Comparison of ENCODE assay signal across 16 mouse cellular contexts in genomic region chr4:136357026-136357425, GRCm38 (mm10).
"Had no signal": no experiment of that assay in that cellular context is flagged by ENCODE, and none has a peak within 500 bp of the region (broad histone marks: within the 10 kb centered on the region; RNA-seq: fewer than 3 reads in every experiment).

No protein-coding gene starts in this region.

- H3K4me3 ChIP-seq: intestine, embryonic 15.5 days; limb, embryonic 15.5 days; liver, embryonic 12.5 days; midbrain, embryonic 10.5 days; myocyte; neural tube, embryonic 15.5 days had no signal

- DNase-seq: layer of hippocampus, adult 9-11 months; left cerebral cortex, postnatal 4 days; lung, embryonic 14.5 days; lung, postnatal 10 days; lung, postnatal 4 days; midbrain, embryonic 14.5 days; right cerebral cortex, adult 18-20 months; right cerebral cortex, postnatal 25 days; thymus, postnatal 36 days had no signal

- H3K27ac ChIP-seq: hindbrain, postnatal 0 days; intestine, embryonic 15.5 days; limb, embryonic 15.5 days; liver, embryonic 12.5 days; midbrain, embryonic 10.5 days; neural tube, embryonic 15.5 days had no signal

- H3K9ac ChIP-seq: intestine, embryonic 15.5 days; limb, embryonic 15.5 days; liver, embryonic 12.5 days; lung, embryonic 14.5 days; neural tube, embryonic 15.5 days had no signal

- H3K9me3 ChIP-seq: intestine, embryonic 15.5 days; limb, embryonic 15.5 days; liver, embryonic 12.5 days; midbrain, embryonic 10.5 days; neural tube, embryonic 15.5 days had no signal

- H3K4me2 ChIP-seq: intestine, embryonic 15.5 days; limb, embryonic 15.5 days; liver, embryonic 12.5 days; lung, embryonic 14.5 days; neural tube, embryonic 15.5 days had no signal

- H3K4me1 ChIP-seq: intestine, embryonic 15.5 days; limb, embryonic 15.5 days; liver, embryonic 12.5 days; midbrain, embryonic 10.5 days; neural tube, embryonic 15.5 days had no signal

- H3K27me3 ChIP-seq: intestine, embryonic 15.5 days; limb, embryonic 15.5 days; liver, embryonic 12.5 days; neural tube, embryonic 15.5 days had no signal

- ATAC-seq: hindbrain, postnatal 0 days; intestine, embryonic 15.5 days; liver, embryonic 12.5 days had no signal
